Mouse (Mus musculus) regulatory T cell (primary cell): Measurements from ENCODE around the gene 9330161L09Rik.
"Not testable (repeated sequence)": the region's sequence is repeated elsewhere in the genome, so short reads cannot be mapped to it uniquely, and the experiment has no call there.

Source experiments
- in situ Hi-C: fragments of 300-600 bp; cut with MboI, MseI; formaldehyde crosslinking; loops from one replicate; pipeline ENCODE4 v1.15.1; 2025; ENCODE audit warnings: high pct_unique_total_duplicates

The 9330161L09Rik gene

DNA sequence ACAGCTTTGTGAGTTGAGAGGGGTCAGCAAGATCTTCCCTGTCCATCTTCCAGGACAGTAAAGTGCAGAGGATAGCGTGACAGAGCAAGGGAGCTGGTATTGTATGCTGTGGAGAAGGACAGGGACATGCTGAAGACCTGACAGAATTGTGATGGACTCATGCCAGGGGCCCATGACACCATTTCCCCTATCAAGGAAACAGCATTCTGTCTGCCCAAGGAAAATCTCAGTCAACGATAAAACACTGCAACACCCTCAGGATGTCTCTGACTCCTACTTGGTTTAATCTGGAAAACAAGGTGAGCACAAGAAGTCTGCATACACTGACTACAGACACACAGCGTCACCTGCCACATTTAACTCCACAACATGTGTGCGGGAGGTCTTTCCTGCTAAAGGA is at the start of gene 9330161L09Rik:
9330161L09Rik (minus strand) TSS at position 101 of the 400 bp plus-strand sequence.
- in situ Hi-C loops = no loop called here

DNA sequence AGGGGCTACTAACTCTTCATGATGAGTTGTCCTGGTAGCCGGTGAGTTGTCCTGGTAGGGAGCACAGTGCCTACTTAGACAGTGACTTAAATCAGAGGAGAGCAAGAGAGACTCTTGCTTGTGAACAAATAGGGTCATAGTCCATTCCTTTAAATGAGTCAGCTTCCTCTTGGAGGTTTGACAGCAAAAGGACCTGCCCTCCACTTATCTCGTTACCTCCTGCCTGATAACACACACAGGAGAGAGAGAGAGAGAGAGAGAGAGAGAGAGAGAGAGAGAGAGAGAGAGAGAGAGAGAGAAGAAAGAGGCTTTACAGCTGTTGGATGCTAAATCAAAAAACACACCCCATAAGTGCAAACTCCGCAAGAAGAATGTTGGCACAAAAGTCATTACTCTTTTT is 49.5 kb upstream of the 9330161L09Rik start, which contains the start of gene Ifi27l2b:
Ifi27l2b (minus strand) TSS at position 84 of the 400 bp plus-strand sequence.
- in situ Hi-C loops = no loop called here

DNA sequence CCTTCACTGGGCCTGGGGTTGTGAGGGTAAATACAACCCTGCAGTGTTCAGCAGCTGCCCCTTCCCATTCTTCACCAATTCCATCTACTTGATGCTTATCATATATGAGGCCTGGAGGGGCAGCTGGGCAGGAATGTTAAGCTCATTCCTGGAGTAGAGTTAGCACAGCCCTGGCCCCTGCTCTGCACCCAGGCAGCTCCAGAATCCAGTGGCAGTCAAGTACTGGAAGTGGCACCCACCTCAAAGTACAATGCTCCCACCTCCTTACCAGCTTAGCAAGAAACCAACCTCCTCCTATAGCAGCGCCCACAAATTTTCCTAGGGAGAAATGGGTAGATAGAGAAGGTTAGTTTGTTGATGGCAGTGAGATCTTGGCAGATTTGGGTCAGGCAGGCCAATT is 49.1 kb upstream of the 9330161L09Rik start:
- in situ Hi-C loops = not testable (repeated sequence)

DNA sequence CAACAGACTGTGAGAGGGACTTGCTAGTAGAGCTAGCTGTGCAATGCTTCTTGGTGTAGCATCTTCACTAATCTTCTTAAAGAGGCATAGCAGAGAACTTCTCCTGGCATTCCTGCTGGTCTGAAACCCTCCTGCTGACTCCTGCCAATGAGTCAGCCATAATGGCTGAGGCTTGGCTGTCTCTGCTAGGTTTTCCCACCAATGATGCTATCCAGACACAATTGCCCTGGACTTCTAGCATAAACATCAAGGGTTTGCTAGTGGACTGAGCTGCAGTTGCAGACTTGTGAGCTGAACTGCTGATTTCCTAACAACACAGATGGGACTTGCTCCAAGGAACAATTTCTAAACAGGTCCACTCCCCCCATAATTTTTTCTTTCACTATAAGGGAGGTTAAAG is 45.7 kb upstream of the 9330161L09Rik start:
- in situ Hi-C loops = no loop called here

DNA sequence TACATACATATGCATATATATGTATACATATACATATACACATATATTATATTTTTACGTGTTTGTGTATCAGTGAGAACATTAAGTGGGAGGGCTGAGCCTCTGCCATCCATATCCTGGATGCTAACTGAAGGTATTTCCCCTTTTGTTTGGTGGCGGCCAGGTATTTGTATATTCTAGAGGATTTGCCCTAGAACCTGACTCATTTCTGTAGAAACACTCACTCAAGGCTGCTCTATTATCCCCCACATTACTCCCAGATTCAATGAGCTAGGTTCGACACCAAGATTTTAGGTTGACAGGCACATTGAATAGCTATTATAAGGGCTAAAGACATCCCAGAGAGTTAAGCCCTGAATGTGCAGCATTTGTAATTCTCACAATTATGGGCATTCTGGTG is 37.4 kb upstream of the 9330161L09Rik start:
- in situ Hi-C loops = loop anchor here (25.0 kb wide), 1 partner anchor 1567 kb away; the partner anchor contains the start of gene Syne3

DNA sequence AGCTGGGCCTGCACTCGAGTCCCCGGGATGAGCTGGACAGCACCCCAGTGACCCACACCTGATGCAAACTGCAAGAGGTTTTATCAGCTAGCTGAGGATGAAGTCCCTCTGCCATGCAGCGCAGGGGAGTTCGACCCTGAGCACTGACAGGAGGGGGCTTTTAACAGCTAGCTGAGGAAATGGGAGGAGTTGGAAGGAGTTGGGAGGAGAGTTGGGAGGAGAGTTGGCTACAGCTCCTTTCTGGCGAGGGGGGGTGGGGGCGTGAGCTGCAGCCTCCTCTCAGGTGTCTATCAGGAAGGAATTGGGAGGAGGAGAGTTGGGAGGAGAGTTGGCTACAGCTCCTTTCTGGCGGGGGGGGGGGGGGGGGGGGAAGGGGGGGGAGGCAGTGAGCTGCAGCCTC is 36.6 kb upstream of the 9330161L09Rik start:
- in situ Hi-C loops = loop anchor here (25.0 kb wide), 1 partner anchor 1568 kb away; the partner anchor contains the start of gene Syne3

DNA sequence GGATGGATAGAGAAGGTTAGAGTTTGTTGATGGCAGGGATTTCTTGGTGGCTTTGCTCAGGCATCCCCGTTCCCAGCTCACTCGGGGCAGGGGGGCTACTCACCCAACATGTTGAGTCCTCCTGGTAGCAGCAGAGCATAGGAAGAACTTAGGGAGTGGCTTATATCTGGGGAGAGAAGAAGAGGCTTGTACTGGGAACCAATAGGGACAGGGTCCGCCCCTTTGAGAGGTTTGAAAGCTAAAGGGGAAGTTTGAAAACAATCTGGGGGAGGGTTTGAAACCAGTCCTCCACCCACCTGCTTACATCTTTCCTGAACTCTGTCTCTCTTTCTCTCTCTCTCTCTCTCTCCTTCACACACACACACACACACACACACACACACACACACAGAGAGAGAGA is 35.9 kb upstream of the 9330161L09Rik start, which contains the start of gene Ifi27l2a:
Ifi27l2a (minus strand) TSS at position 157 of the 400 bp plus-strand sequence.
- in situ Hi-C loops = loop anchor here (25.0 kb wide), 1 partner anchor 1569 kb away; the partner anchor contains the start of gene Syne3

DNA sequence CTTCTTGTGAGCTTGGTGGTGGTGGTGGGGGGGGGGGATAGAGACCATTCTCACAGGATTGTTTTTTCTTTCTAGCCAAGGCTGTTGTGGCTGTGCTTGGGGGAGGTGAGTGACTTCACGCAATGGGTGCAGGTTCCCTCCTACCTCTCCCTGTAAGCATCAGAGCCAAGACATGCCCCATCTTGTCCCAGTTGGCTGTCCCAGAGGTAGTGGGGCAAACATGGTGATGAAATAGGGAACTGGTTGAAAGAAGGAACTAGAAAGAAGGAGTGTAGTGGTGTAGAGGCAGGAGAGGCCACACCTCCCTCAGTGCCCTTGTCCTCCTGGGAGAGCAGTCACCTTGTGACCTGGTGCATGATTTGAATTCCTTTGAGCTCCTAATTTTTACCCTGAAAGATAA is 30.0 kb upstream of the 9330161L09Rik start:
- in situ Hi-C loops = loop anchor here (25.0 kb wide), 1 partner anchor 1575 kb away; the partner anchor contains the start of gene Syne3

DNA sequence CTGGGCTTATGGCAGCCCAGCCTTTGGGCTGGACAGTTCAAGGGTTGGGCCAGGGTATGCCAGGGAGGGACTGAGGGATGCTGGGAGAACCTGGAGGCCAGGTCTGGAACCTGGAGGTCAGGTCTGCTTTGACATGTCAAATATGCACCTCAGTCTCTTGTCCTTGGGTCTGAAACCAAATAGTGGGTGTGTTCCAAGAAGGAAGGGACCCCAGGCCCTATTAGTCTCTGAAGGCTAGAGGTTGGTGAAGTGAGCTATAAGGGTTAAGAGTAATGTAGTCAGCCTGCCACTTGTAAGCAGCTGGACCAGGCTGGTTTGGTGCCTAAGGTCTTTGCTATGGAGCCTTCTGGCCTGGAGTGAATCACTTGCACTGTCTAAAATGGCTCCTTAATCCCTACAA is 27.2 kb upstream of the 9330161L09Rik start:
- in situ Hi-C loops = loop anchor here (25.0 kb wide), 1 partner anchor 1577 kb away; the partner anchor contains the start of gene Syne3

DNA sequence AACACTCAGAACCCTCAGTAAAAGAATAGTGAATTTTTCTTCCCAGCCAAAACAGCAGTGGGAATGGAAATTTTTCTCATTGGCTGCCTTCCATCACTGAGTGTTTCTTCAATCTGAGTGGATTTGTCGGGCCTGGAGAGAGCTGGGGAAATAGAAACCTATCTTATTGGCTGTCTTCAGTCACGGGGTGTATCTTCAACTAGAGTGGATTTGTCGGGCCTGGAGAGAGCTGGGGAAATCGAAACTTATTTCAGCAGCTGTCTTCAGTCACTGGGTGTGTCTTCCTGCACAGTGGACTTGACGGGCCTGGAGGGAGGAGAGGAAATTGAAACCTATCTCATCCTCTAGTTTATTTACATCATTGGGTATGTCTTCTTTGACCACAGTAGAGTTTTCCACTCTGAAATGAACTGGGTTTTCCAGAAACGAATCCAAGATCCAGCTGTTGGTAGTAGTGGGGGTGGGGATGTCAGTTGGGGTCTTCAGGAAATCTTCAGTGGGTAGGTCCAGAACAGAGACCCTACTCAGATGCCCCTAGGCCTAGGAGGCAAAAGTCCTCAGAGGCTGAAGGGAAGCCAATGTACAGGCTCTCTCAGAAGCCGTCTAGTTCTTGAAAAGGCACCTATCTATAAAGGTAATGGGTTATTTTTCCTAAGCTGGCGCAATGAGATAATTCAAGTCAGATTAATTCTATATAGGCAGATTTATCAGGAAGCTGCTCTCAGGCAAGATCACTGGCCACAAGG is 26.5 kb upstream of the 9330161L09Rik start, which contains the start of gene Ifi27:
Ifi27 (plus strand) TSS at position 226 of the 746 bp plus-strand sequence.
- in situ Hi-C loops = loop anchor here (25.0 kb wide), 1 partner anchor 1578 kb away; the partner anchor contains the start of gene Syne3

DNA sequence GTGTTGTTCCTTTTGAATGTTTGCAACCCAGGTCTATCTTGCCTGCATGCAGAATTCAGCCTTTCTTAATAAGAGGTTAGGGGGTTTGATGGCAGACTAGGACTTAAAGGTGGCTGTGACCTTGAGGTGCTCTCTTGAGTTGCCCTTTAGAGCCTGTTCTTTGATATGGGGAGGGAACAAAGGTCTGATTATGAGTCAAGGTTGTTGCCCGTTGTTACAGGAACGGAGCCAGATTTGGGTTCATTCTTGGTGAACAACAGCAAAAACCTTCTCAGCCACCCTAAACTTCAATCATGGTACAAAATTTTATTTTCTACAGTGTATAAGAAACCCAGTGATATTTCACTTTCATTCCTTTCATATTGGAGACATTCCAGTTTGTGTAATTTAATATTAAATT is 25.8 kb upstream of the 9330161L09Rik start:
- in situ Hi-C loops = loop anchor here (25.0 kb wide), 1 partner anchor 1579 kb away; the partner anchor contains the start of gene Syne3

DNA sequence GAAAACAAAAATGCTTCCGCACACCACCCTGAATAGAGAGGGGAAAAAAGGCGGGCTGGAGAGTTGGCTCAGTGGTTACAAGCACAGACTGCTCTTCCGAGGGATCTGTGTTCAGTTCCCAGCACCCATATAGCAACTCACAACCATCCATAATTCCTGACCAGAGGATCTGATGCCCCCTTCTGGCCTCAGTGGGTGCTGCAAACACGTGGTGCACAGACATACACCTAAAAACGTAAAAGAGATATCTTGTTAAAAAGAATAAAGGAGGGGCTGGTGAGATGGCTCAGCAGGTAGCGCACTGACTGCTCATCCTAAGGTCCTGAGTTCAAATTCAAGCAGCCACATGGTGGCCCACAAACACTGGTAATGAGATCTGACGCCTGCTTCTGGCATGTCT is 19.1 kb upstream of the 9330161L09Rik start:
- in situ Hi-C loops = loop anchor here (5.0 to 25.0 kb wide), 2 partner anchors 66 to 1586 kb away; partner anchors contain the start of gene Syne3

DNA sequence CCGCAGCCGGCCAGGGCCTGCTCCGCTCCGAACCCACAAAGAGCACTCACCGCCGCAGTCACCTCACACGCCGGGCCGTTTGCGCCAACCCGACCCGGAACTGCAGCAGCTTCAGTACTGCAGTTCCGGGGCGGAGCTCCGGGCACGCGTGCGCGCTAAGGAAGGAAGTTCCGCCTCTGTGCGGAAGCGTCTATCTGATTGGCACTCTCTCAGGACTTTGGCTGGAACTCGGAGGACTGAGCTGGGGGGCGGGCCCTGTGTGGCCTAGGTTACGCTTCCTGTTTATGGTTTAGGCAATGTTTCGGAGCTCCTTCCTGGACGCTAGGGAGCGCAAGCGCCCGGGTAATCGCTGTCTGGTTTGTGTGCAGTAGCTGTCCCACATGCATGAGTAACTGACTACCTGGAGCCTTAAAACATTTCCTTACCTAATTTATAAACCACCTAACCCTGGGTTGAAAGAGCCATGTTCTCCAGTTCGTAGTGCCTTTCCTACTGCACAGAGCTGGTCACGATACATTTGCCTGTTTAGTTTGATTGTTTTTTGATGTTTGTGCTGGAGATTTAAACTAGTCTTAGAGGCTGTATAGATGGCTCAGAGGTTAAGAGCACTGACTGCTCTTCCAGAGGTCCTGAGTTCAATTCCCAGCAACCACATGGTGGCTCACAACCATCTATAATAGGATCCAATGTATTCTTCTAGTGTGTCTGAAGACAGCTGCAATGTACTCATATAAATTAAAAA is 18.3 kb upstream of the 9330161L09Rik start, which contains the start of gene Ddx24:
Ddx24 (minus strand) TSS at position 102 of the 742 bp plus-strand sequence.
- in situ Hi-C loops = loop anchor here (5.0 to 25.0 kb wide), 2 partner anchors 66 to 1586 kb away; partner anchors contain the start of gene Syne3

DNA sequence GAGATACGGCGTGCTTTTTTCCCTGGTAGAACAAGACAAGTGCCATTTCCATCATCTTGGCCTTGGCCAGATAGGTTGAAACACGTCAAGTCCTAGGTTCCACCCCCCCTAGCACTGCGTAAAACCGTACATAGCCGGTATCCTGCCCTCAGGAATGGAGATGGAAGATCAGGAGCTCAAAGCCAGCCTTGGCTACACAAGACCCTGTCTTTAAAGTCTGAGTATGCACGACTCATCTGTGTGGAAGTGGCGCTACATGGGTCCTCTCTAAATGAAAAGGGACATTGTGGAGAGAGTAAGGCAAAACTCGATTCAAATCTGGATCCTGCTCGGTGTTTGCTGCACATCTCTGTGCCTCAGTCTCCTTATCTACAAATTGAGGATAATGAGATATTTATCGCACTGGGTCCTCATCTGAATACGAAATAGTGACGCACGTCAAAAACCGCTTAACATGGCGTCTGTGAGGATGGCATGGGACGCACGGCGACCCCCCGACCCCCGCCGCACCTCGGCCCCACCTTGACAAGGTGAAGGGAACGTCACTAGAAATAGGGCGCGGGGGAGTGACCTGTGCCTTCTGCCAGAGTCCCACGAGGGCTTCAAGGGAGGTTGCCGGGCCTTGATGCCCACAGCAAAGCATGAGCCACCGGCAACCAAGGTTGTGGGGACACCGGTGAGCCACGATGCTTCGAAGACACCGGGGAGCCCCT is 17.6 kb upstream of the 9330161L09Rik start:
- in situ Hi-C loops = loop anchor here (5.0 to 25.0 kb wide), 2 partner anchors 67 to 1587 kb away; partner anchors contain the start of gene Syne3

DNA sequence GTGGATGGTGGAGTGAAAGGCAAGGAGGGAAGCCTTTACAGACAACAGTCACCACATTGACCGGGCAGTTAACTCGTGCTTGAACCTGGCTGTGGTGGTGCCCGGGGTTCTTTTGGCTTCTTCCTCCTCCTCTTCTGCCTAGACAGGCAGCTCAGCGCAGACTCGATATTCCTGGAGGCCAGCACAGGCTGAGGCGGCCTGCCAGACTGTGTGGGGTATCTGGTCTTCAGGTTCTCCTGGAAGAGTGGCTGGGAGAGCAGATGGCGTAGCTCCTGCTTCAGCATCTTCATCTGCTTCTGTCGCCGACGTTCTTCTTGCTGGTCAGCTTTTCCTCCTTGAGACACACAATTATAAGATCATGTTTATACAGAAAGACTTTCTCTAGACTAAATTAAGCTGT is 524 bp upstream of the 9330161L09Rik start:
- in situ Hi-C loops = no loop called here

DNA sequence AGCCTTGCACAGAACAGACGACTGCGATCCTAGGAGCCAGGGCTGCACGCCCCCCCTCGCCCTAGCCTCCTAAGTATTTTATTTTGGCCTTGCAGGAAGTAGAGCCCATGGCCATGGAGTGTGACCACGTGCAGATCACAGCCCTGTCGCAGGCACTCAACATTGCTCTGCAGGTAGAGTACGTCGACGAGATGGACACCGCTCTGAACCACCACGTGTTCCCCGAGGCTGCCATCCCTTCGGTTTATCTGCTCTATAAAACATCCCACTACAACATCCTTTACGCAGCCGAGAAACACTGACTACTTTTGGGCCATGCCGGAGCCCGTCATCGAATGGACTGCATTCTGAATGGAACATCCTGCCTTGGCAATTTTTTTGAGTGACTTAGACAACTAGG is 3.5 kb downstream of the 9330161L09Rik start:
- in situ Hi-C loops = no loop called here

DNA sequence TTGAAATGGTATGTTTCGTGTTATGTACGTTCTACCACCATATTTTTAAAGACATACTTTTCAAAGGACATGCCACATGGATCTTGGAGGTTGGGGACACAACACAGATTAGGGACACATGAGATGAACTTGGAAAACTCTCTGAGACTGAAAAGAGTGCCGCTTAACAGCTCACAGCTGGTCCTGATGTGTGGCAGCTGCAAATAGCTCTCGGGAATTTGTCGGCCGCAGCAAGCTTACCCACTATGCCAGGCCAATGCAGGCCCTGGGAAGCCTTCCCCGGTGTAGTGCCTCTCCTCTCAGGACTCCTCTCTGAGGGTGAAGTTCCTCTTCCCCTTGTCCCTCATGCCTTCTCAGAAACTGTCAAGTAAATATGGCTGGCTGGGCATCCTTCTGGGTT is 10.9 kb downstream of the 9330161L09Rik start:
- in situ Hi-C loops = no loop called here

DNA sequence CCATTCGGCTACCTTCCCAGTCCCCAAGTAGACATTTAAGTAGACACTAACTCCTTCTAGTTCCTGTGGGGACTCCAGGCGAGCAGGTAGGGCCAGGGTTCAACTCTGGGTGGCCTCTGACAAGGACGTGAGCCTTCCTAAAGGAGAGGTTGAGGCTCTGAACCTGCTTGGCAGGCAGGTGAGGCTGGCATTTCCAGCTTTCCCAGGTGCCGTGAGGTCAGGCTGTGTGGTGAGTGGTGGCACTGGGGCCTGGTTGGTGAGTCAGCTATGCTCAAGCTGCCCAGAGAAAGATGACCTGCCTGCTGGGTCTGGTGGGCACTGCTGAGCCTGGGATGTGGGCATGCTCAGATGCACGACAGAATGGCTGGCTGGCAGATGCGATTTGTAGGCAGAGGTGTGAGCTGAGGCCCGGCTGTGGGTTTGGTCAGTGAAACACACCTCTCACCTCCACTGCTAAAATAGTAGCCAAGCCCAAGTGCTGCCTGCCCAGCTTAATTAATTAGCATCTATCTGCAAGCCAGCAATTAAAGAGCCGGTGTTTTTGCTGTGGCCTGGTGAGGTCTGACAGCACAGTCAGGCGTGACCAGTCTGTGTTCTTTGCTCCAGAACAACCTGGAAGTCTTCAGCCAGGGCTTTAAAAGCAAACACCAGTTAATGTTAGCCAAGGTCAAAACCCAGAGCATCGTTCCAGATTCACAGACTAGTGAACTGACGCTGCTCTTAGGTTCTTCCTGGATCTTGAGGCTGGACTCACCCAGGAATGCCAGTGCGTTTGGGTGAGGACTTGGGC is 11.9 kb downstream of the 9330161L09Rik start:
- in situ Hi-C loops = no loop called here

DNA sequence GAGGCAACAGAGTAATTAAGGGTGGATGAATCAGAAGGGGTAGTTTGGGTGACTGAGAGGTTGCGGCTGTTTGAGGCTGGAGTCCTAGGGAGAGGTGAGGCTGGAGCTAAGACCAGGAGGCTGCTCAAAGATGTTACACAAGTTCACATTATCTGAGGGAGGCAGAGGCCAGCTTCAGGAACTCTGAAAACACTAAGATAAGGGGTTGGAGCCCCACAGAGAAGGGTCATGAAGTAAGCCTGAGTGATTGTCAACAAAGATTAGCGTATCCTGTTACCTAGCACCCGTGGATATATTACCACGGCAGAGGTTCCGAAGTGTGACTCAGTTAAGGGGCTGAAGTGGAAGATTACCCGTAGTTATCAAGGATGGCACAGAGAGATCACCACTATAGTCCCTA is 14.1 kb downstream of the 9330161L09Rik start:
- in situ Hi-C loops = no loop called here

DNA sequence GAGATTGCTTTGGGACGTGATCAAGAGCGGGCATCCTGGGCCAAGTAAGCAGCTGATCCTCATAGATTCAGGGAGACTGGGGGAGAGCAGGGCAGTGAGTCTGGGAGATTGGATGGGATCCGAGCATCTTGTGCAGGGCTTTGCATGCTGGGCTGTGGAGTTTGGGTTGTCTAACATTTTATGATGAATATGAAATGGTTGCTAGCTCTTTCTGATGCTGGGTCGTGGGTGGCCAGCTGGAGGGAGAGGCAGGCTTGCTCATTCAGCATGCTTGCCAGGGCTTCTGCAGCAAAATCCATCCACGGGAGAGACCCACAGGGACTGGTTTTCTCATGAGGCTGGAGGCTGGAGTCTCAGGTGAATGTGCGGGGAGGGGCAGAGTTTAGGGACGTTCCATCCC is 16.5 kb downstream of the 9330161L09Rik start:
- in situ Hi-C loops = no loop called here
